In genomic region chr4:43419801-43420281, GRCm38 (mm10) we compare ENCODE assay signal across 9 mouse cellular contexts. TPM values are rescaled to one million over a fixed set of nuclear protein-coding genes. Genes with fewer than 3 reads are reported as not detected.
DNase-seq lines count a peak whose midpoint lies in the region; ATAC-seq and TF ChIP-seq lines count a peak whose summit lies in the region.
"Had no signal": no experiment of that assay in that cellular context is flagged by ENCODE, and none has a peak within 500 bp of the region (broad histone marks: within the 10 kb centered on the region; RNA-seq: fewer than 3 reads in every experiment).

No protein-coding gene starts in this region.

- TF ChIP-seq POLR2A in lung, adult 2 months (IDR thresholded peaks at IDR 0.05; ENCODE audit: borderline replicate concordance, extremely low read depth, low read depth, low read length): no peak
- TF ChIP-seq POLR2A in embryonic fibroblast, embryonic 13.5 days (IDR thresholded peaks at IDR 0.05; ENCODE audit: low read depth, low read length): no peak

- intact Hi-C loops in heart, postnatal 14 days (cut with DNase I): loop anchor here (1.0 to 5.0 kb wide), 4 partner anchors 38 to 373 kb away; partner anchors contain the start of genes Atp8b5 and Fam214b

- peaks cover 10% of the 10 kb centered on the region for H3K4me1 ChIP-seq in lung, adult 2 months (ENCODE audit: control insufficient read depth, insufficient read depth, low read length)
- H3K4me1 ChIP-seq in embryonic fibroblast, embryonic 13.5 days (ENCODE audit: control insufficient read depth, insufficient read depth, low read length): peaks cover 20% of the 10 kb centered on the region; the same call in 1 of the 2 replicates
- H3K4me1 ChIP-seq in neural tube, embryonic 15.5 days: peaks cover 27% of the 10 kb centered on the region

- H3K9ac ChIP-seq in neural tube, embryonic 15.5 days (replicated peaks): no peak overlapping the region
- H3K9ac ChIP-seq: liver, embryonic 13.5 days had no signal

- H3K4me2 ChIP-seq in neural tube, embryonic 15.5 days: no peak overlapping the region
- H3K4me2 ChIP-seq: liver, embryonic 13.5 days had no signal

- H3K9me3 ChIP-seq in neural tube, embryonic 15.5 days (replicated peaks): no peaks in the 10 kb centered on the region
- H3K9me3 ChIP-seq: liver, embryonic 13.5 days had no signal

- peak; percentile 48 to 51 for DNase-seq in heart, adult 18-20 months
- DNase-seq in heart, postnatal 14 days: no peak
- DNase-seq in lung, adult 2 months: peak; percentile 26
- no peak for DNase-seq in lung, postnatal 10 days
- DNase-seq in cerebellum, adult 9-10 months: no peak
- DNase-seq in MN1 (ENCODE audit: low spot score): no peak

- peaks cover 30% of the 10 kb centered on the region for H3K27me3 ChIP-seq in neural tube, embryonic 15.5 days (replicated peaks)

- peak overlapping the region; percentile 65 for H3K27ac ChIP-seq in embryonic fibroblast, embryonic 13.5 days (ENCODE audit: insufficient read depth, low read length)
- 0 out of 2 replicates have a peak overlapping the region, but pooled peaks have one; percentile 13 for H3K27ac ChIP-seq in neural tube, embryonic 15.5 days (replicated peaks)
- H3K27ac ChIP-seq: liver, embryonic 13.5 days had no signal

- H3K4me3 ChIP-seq in lung, adult 2 months (replicated peaks; ENCODE audit: extremely low read depth, low read depth, low read length): no peak overlapping the region
- no peak overlapping the region for H3K4me3 ChIP-seq in embryonic fibroblast, embryonic 13.5 days (ENCODE audit: insufficient read depth, low read length)
- no peak overlapping the region for H3K4me3 ChIP-seq in neural tube, embryonic 15.5 days (replicated peaks)
- H3K4me3 ChIP-seq: liver, embryonic 13.5 days had no signal

- no peak for TF ChIP-seq CTCF in lung, adult 2 months (IDR thresholded peaks at IDR 0.05; ENCODE audit: insufficient read depth, low read length)
- no peak for TF ChIP-seq CTCF in embryonic fibroblast, embryonic 13.5 days (IDR thresholded peaks at IDR 0.05; ENCODE audit: borderline replicate concordance, insufficient read depth, low read length)

- no peak for ATAC-seq in neural tube, embryonic 15.5 days (ENCODE audit: low FRiP score)

- H3K36me3 ChIP-seq in neural tube, embryonic 15.5 days: peaks cover 82% of the 10 kb centered on the region

- 29% methylated on average over 9 of the region's 9 CpGs for WGBS in lung, adult 2 months
- 75% methylated on average over 9 of the region's 9 CpGs for WGBS in neural tube, embryonic 15.5 days

RNA-seq across cellular contexts. Expression of gene Fam166b, which starts 9.1 kb away (rescaled TPM):
- under 1 TPM in 1 of 2 experiments, not detected in 1; 0.26 TPM for total RNA-seq in heart, adult 18-20 months (2021)
- under 1 TPM in 1 of 2 experiments, not detected in 1; 0.38 TPM for total RNA-seq in heart, postnatal 14 days (2021)
- 14.4 and 15.8 TPM in 2 replicates for polyA plus RNA-seq in lung, adult 2 months (2012; rRNA removed)
- not detected in 2 replicates for polyA plus RNA-seq in embryonic fibroblast, embryonic 13.5 days (2011; ENCODE audit: insufficient read length, low read depth, missing spikeins)
- polyA plus RNA-seq in neural tube, embryonic 15.5 days (2015; fragmentation: Nextera tagmentation; extraction: Ambion mirVana): 1.7 and 2.6 TPM in 2 replicates
- polyA plus RNA-seq: liver, embryonic 13.5 days had no signal

RNA-seq across cellular contexts. Expression of gene Tesk1, which starts 21.9 kb away (rescaled TPM):
- total RNA-seq in heart, adult 18-20 months (2021): 10 to 100 TPM; 30.8 to 32.7 TPM
- 10 to 100 TPM; 32.3 to 35.7 TPM for total RNA-seq in heart, postnatal 14 days (2021)
- polyA plus RNA-seq in lung, adult 2 months (2012; rRNA removed): 83.6 and 83.9 TPM in 2 replicates
- 28.6 and 33.4 TPM in 2 replicates for polyA plus RNA-seq in embryonic fibroblast, embryonic 13.5 days (2011; ENCODE audit: insufficient read length, low read depth, missing spikeins)
- polyA plus RNA-seq in neural tube, embryonic 15.5 days (2015; fragmentation: Nextera tagmentation; extraction: Ambion mirVana): 9.7 and 14.1 TPM in 2 replicates

RNA-seq across cellular contexts. Expression of gene Cd72, which starts 34.6 kb away (rescaled TPM):
- total RNA-seq in heart, adult 18-20 months (2021): 1 to 10 TPM in 1 of 2 experiments, under 1 TPM in 1; 0.82 to 4.7 TPM
- total RNA-seq in heart, postnatal 14 days (2021): under 1 TPM; 0.59 to 0.88 TPM
- polyA plus RNA-seq in lung, adult 2 months (2012; rRNA removed): 3.4 and 6.2 TPM in 2 replicates
- 3.8 TPM in 1 of 2 replicates, not detected in the other for polyA plus RNA-seq in embryonic fibroblast, embryonic 13.5 days (2011; ENCODE audit: insufficient read length, low read depth, missing spikeins)
- polyA plus RNA-seq in neural tube, embryonic 15.5 days (2015; fragmentation: Nextera tagmentation; extraction: Ambion mirVana): 4.3 and 6.7 TPM in 2 replicates

RNA-seq across cellular contexts. Expression of gene Rusc2, which starts 38.1 kb away (rescaled TPM):
- 10 to 100 TPM; 50.5 to 53.9 TPM for total RNA-seq in heart, adult 18-20 months (2021)
- total RNA-seq in heart, postnatal 14 days (2021): 10 to 100 TPM; 43.8 to 51.1 TPM
- polyA plus RNA-seq in lung, adult 2 months (2012; rRNA removed): 91.1 and 92.8 TPM in 2 replicates
- 44.7 and 80.5 TPM in 2 replicates for polyA plus RNA-seq in embryonic fibroblast, embryonic 13.5 days (2011; ENCODE audit: insufficient read length, low read depth, missing spikeins)
- polyA plus RNA-seq in neural tube, embryonic 15.5 days (2015; fragmentation: Nextera tagmentation; extraction: Ambion mirVana): 69.2 and 82.7 TPM in 2 replicates

Comparison
In these comparisons a context has a peak if more than half of its experiments do, and no peak if none do; other contexts are left out.
1. DNase-seq: peak in heart, adult 18-20 months (2 of 2) and lung, adult 2 months (single experiment); none in heart, postnatal 14 days (0 of 2), lung, postnatal 10 days (single experiment), cerebellum, adult 9-10 months (single experiment) and MN1 (single experiment).